Mouse (Mus musculus): Measurements from ENCODE around the gene Ppp1r3a. TPM values are rescaled to one million over a fixed set of nuclear protein-coding genes. Genes with fewer than 3 reads are reported as not detected.
"Not testable (repeated sequence)": the region's sequence is repeated elsewhere in the genome, so short reads cannot be mapped to it uniquely, and the experiment has no call there.

Gene Ppp1r3a
- total RNA-seq (2015) (0.09 TPM in 1 of 2 replicates, not detected in the other), total RNA-seq (2017) (not detected in 2 replicates)

- ATAC-seq (ENCODE audit: poor library complexity, severe bottlenecking): no peak
Measured at GRCm38 (mm10) chr6:14754901-14755591, at the start of gene Ppp1r3a. TSS of gene Ppp1r3a (minus strand) at chr6:14755274.

DNA sequence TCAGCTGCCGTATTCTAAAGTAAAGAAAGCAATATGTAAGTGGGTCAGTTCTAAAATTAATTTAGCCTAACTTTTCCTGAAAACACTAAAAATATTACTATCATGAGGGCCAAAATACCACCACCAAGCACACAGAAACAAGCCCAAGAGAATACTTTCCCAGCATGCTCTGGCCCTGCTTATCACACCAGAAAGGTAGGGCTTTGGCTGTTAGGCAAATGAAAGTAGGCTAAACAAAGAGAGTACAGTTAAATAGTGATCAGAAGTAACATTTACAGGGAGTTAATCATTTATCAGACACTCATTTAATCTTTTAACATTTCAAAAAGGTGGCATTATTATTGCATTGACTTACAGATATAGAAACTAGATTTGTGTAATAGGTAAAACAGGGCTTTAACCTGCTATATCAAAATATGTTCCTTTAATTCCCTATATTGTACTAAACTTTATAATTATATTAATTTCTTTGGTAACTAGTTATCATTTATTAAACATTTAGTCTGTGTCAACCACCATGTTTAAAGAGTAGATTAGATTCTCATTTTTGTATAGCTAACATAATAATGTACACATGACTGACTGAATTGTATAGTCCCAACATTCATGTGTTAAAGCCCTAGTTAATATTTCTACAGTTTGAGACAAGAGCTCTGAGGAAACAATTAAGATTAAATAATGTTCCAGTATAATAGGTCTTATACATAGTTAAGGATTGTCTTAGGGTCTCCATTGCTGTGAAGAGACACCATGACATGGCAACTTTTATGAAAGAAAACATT is 32.3 kb upstream of the Ppp1r3a start:
- ATAC-seq (ENCODE audit: poor library complexity, severe bottlenecking): no peak

DNA sequence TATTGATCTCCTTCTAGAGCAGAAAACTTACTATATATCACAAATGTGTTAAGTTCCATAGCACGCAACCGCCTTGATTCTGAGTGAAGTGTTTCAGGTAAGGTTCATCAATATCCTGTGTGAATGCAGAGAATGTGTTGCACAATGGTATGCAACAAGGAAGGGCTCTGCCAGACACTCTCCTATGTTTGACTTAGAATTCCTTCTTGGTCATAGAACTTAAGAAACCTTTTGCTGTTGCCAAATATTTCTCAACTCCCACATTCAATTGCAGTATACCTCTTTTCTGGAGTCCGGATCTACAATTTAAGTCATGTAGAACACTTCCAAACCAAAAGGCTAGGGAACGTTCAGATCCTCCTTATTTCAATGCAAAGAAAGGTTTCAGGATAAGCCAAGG is 22.8 kb upstream of the Ppp1r3a start:
- no peak for ATAC-seq (ENCODE audit: poor library complexity, severe bottlenecking)

DNA sequence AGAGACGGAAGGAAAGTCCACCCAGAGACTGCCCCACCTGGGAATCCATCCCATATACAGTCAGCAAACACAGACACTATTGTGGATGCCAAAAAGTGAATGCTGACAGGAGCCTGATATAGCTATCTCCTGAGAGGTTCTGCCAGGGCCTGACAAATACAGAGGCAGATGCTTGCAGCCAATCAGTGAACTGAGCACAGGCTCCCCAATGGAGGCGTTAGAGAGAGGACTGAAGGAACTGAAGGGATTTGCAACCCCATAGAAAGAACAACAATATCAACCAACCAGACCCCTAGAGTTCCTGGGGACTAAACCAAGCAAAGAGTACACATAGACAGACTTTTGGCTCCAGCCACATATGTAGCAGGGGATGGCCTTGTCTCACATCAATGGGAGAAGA is 16.6 kb upstream of the Ppp1r3a start:
- ATAC-seq (ENCODE audit: poor library complexity, severe bottlenecking): no peak

DNA sequence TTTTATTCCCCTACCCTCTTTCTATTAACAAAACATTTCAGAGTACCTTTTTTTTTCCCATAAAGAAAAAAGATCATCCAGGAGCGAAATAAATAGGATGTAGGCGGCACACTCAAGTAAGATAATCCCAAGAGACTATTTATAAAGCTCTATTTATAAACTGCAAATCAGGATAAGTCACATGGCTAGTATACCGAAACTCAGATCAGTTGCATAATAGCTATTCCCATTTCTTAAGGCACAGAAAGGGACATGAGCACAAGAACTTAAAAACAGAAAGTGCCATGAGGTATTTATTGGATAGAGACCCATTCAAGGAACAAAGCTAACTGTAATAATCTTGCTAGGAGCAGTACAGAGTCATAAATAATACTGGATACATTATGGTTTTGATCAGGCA is 2.4 kb upstream of the Ppp1r3a start:
- ATAC-seq (ENCODE audit: poor library complexity, severe bottlenecking): no peak

GRCm38 (mm10) chr6:14753512-14753911 is 1.6 kb downstream of the Ppp1r3a start:
- ATAC-seq (ENCODE audit: poor library complexity, severe bottlenecking): no peak

DNA sequence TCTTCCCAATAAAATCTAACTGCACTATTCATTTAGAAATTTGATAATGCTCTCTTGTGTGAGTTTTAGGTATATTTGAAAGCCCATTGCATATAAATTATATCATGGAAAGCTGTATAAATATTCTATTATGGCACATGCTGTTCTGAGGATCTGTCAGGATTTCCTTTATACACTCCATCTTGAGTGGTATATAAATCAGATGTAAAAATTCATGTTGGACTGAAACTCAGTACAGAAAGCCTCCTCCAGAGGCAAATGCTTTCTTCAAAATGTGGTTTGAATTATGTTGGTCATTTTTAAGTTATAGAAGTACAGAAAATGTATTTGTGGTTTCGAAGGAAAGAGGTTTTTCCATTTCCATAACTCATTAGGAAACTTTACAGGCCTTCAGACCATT is 2.9 kb downstream of the Ppp1r3a start:
- ATAC-seq (ENCODE audit: poor library complexity, severe bottlenecking): no peak

- no peak for ATAC-seq (ENCODE audit: poor library complexity, severe bottlenecking)
Measured at GRCm38 (mm10) chr6:14747000-14747399, 8.1 kb downstream of the Ppp1r3a start.

- no peak for ATAC-seq (ENCODE audit: poor library complexity, severe bottlenecking)
Measured at GRCm38 (mm10) chr6:14736017-14736416, 19.1 kb downstream of the Ppp1r3a start.

- ATAC-seq (ENCODE audit: poor library complexity, severe bottlenecking): no peak
Measured at GRCm38 (mm10) chr6:14731011-14731410, 24.1 kb downstream of the Ppp1r3a start.

GRCm38 (mm10) chr6:14720772-14721414 is 34.2 kb downstream of the Ppp1r3a start:
- ATAC-seq (ENCODE audit: poor library complexity, severe bottlenecking): no peak

DNA sequence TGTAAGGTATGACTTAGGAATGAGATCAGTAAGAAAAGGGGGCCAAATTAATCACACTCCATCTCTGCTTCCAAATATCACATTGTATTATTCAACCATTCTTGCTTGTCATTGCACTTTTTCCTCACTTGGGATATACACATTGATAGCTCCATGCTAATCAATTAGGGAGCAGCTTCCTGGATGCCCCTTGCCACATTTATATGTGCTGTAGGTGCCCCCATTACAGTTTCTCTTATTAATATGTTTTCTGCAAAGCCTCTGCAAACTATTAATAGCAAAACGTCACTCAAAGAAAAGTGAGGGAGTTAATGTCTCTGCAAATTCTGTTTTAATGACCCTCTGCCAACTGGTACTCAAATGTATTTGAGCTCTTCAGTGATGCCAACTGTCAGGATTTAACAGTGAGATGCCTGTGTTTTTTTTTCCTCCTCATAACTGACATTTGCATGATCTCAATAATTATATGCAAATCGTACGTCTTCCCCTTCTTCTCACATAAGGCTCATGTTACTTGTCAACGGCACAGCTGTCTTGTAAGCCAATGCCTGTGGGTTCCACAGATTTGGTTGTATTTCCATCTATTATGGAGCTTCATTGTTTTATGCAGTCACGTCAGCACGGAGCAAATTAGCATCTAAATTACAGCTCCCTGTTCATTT is 34.8 kb downstream of the Ppp1r3a start:
- no peak for ATAC-seq (ENCODE audit: poor library complexity, severe bottlenecking)

GRCm38 (mm10) chr6:14715129-14715989 is 39.7 kb downstream of the Ppp1r3a start:
- no peak for ATAC-seq (ENCODE audit: poor library complexity, severe bottlenecking)

DNA sequence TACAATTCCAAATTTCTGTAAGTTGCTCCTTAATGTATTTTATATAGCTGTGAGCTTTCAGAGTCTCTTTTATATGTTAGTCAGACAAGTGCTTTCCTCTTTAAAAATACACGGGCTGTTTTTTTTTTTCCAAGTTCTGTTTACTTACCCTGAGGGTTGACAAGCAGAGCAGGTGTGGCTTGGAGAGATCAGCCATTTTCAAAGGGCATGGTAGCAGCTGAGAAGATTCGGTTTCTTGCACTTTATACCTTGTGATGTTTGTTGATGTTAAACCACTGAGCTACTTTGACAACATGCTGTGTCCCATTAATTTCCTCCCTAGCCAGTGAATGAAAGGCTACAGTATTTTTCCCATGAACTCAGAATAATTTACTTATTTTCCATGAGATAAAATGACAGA is 42.9 kb downstream of the Ppp1r3a start:
- no peak for ATAC-seq (ENCODE audit: poor library complexity, severe bottlenecking)

DNA sequence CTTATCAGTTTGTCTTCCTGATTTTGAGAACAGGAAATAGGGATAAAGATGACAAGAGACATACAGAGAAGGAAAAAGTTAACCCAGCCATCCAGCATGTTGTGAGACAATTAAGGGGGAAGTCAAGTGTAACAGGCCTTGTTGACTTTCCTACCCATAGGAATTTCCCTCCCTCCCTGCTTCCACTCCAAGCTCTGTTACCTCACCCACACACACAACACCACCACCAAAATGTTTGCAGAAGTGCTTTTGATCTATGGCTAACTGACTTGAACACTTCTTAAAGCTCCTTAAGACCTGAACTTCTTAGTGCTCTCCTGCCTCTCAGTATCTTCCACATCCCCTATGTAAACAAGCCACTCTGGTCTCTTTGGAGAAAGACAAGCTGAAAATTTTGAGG is 55.0 kb downstream of the Ppp1r3a start:
- ATAC-seq (ENCODE audit: poor library complexity, severe bottlenecking): no peak

DNA sequence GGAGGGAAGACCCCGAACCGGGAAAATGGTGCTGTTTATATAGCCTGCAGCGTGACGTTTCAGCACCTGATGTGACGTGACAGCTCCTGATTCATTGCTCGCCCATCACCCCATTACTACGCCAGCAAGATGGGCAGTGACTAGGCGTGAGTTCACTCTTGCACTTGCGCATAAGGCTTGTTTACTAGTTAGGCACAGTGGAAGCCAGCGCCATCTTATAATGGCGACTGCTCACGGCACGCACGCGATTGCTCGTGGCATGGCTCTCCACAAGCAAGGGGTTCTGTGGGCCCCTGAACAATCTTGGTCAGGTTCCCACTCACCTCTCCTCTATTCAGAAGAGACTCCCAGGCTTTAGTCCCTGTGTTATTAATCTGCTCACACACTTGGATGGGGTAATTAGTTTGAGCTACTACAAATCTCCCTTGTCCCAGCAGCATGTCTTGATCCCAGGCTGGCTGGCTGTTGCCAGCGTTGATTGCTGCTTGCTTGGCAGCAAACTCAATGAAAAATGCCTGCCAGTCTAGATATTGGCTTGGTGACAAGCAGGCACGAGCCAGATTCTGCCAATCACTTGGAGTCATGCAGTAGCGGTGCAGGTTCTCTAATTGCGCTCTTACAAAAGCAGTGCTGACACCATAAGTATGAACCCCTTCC is 75.7 kb downstream of the Ppp1r3a start:
- ATAC-seq (ENCODE audit: poor library complexity, severe bottlenecking): not testable (repeated sequence)

- not testable (repeated sequence) for ATAC-seq (ENCODE audit: poor library complexity, severe bottlenecking)
Measured at GRCm38 (mm10) chr6:14668966-14669365, 86.1 kb downstream of the Ppp1r3a start.

- not testable (repeated sequence) for ATAC-seq (ENCODE audit: poor library complexity, severe bottlenecking)
Measured at GRCm38 (mm10) chr6:14667651-14668050, 87.4 kb downstream of the Ppp1r3a start.

Measured in megakaryocyte, adult 5-6 weeks (primary cell).